Mouse (Mus musculus) heart, postnatal 25 days (tissue): ENCODE results near the gene Iffo2. TPM values are rescaled to one million over a fixed set of nuclear protein-coding genes. Genes with fewer than 3 reads are reported as not detected.
"Not testable (repeated sequence)": the region's sequence is repeated elsewhere in the genome, so short reads cannot be mapped to it uniquely, and the experiment has no call there.

Source experiments
- DNase-seq: peaks from one replicate; pipeline ENCODE4 v3.0.0; 2022; ENCODE audit warnings: low spot score
- intact Hi-C: fragments of 180-260 bp; cut with DNase I; formaldehyde crosslinking; loops from one replicate; pipeline ENCODE4 v1.15.1; 2025
- total RNA-seq, 2 experiments: library from RNA; stranded (reverse); gene quantifications; 2 replicates each; pipeline ENCODE4 v1.2.3; 2021

The Iffo2 gene
- 1 to 10 TPM; 5.5 to 6.0 TPM for total RNA-seq

DNA sequence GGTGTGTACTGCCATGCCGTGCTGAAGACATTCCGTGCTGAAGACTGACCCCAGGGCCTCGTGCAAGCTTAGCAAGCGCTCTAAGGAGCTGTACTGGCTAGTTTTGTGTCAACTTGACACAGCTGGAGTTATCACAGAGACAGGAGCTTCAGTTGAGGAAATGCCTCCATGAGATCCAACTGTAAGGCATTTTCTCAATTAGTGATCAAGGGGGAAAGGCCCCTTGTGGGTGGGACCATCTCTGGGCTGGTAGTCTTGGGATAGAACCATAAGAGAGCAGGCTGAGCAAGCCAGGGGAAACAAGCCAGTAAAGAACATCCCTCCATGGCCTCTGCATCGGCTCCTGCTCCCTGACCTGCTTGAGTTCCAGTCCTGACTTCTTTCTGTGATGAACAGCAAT is at the start of gene Iffo2:
Iffo2 (plus strand) TSS at position 301 of the 400 bp plus-strand sequence.
- intact Hi-C loops, DNase-seq: not testable (repeated sequence)

DNA sequence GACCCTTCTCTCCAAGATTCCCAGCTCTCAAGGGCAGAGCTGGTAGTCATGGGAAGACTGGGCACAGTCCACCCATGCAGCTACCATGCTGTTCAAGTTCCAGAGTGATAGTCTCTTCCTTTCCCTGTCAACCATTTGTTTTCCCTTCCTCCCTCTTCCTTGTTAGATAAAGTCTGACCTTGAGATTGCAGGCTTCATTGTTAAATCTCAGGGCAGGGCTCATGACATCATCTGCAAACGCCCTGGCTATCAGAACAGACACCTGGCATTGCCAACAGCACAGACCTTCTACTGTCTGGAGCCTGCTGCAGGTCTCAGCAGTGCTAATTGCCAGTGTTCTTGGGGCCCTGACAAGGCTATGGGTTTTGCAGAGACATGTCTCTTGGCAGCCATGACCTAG is 48.9 kb upstream of the Iffo2 start:
- intact Hi-C loops = loop anchor here (5.0 kb wide), 1 partner anchor 86 kb away; no protein-coding TSS in a partner anchor
- no peak for DNase-seq

GRCm38 (mm10) chr4:139483461-139484105 is 46.8 kb upstream of the Iffo2 start:
- no peak for DNase-seq
- intact Hi-C loops = loop anchor here (5.0 kb wide), 1 partner anchor 84 kb away; no protein-coding TSS in a partner anchor

GRCm38 (mm10) chr4:139484496-139484895 is 45.9 kb upstream of the Iffo2 start:
- no peak for DNase-seq
- intact Hi-C loops = loop anchor here (5.0 kb wide), 1 partner anchor 83 kb away; no protein-coding TSS in a partner anchor

DNA sequence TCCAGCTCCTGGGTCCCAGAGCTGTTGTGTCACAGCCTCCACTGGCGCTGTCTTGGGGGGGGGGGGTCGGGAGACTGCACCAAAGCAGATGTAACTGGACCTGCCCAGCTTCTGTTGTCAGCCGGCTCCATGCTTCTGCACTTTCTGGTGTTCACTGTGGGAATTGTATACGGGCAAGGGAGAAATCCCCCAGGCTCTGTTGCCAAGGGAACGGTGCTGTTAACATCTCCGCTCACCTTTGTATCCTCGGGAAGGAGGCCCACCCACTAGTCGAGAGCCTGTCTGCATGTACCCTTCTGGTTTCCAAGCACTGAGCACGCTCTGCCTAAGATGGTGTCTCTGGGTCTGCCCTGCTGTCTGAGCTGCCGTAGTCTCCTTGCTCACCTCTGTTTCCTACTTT is 43.3 kb upstream of the Iffo2 start:
- DNase-seq = no peak
- intact Hi-C loops = no loop called here

DNA sequence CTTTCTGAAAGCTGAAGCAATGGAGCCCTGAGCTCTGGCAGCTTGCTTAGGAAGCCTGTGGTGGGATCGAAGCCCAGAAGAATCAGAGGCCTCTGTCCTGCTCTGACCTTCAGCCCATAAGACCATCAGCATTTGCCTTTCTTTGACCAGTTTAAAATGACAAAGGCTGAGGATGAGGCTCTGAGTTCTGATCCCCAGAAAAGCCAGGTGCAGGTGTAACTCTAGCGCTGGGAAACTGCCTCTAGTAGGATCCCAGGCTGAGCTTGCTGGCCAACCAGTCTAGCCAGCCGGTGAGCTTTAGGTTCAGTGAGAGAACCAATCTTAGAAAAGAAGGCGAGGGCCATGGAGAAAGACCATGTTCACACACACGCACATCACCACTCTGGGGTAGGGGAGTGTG is 42.0 kb upstream of the Iffo2 start:
- no peak for DNase-seq
- intact Hi-C loops = no loop called here

DNA sequence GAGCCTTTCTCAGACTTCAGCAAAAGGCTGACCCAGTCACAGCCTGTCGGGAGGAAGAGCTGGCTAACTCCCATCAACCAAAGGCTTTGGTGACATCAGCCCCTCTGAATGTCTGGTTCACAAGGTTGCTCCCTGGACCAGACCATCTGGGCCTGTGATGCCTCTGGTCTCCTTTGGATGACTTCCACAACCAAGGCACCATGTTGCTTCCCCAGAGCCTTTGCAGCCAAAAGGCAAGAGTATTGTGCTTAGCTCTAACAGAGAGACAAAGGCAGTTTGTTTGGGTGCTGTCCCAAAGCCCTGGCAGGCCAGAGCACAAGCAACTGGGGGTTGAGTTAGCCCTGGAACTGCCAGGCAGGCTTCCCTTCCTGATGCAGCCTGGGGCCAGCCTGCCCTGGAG is 40.4 kb upstream of the Iffo2 start:
- DNase-seq = peak; percentile 16
- intact Hi-C loops = loop anchor here (5.0 kb wide), 1 partner anchor 122 kb away; no protein-coding TSS in a partner anchor

DNA sequence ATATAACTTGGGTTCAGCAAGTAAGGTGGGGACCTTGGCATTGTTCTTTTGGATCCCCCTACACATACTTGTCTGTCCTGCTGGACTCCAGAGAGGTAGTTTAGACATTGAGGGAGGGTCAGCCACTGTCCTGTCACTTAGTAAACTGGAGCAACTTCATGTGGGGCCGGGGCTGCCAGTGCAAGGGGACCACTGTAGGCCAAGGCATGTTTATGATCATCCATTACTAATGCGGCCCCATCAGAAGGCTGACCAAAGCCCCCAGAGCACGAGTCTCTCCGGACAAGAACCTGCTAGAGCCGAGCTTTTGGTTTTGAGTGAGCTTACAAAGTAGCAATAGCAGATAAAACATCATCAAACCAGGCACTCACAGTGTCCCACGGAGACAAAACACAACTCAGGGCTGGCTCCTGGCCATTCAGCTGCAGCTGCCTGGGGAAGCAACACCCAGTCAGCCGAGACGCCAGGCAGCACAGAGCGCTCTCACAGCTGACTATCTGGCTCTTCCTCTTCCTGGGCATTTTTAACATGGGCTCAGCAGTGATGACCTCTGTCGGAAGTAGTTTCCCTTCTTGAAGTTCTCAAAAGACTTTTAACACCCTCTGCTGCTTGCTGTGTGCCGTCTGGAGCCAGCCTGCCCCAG is 39.8 kb upstream of the Iffo2 start:
- intact Hi-C loops = loop anchor here (5.0 kb wide), 1 partner anchor 122 kb away; no protein-coding TSS in a partner anchor
- DNase-seq = peak; percentile 53

GRCm38 (mm10) chr4:139491541-139492170 is 38.7 kb upstream of the Iffo2 start:
- intact Hi-C loops = loop anchor here (5.0 kb wide), 1 partner anchor 121 kb away; no protein-coding TSS in a partner anchor
- no peak for DNase-seq

GRCm38 (mm10) chr4:139492258-139492833 is 38.0 kb upstream of the Iffo2 start:
- intact Hi-C loops = loop anchor here (5.0 kb wide), 1 partner anchor 120 kb away; no protein-coding TSS in a partner anchor
- DNase-seq = no peak

DNA sequence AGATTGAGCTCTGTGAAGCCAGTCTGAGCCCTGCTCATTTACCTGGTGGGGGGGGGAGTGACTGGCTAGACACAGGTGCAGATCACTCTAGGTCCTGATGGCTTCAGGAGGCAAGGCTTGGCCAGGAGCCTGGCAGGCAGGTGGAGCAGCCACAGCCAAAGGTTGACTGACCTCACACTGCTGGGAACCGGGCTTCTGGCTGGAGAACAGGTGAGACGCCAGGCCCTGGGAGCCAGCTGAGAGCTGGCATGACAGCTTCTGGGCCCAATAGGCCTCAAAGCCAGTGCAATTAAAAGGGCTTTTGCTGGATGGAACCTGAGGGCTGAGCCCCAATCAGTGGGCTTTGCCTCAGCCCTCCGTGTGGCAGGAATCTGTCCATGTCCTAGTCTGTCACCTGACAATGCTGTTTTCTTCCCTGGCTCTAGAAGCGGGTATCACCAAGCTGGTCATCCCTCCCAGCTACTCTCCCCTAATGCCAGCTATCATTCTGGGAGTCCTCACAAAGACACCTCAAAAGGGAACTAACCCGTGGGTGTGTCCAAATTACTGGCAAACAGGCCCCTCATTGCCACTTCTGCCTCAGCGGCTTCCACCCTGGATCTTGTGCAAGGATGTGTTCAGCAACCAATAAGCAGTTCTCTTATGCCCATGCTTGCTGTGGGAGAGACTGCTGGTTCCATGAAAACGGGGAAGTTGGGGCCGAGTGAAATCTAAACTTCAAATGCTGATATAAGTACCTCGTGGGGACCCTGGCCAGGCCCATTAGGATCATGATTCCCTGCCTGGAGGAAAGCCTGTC is 36.9 kb upstream of the Iffo2 start:
- intact Hi-C loops = loop anchor here (5.0 kb wide), 1 partner anchor 119 kb away; no protein-coding TSS in a partner anchor
- peak; percentile 24 for DNase-seq

- intact Hi-C loops = no loop called here
Measured at GRCm38 (mm10) chr4:139500814-139501213, 29.5 kb upstream of the Iffo2 start.

DNA sequence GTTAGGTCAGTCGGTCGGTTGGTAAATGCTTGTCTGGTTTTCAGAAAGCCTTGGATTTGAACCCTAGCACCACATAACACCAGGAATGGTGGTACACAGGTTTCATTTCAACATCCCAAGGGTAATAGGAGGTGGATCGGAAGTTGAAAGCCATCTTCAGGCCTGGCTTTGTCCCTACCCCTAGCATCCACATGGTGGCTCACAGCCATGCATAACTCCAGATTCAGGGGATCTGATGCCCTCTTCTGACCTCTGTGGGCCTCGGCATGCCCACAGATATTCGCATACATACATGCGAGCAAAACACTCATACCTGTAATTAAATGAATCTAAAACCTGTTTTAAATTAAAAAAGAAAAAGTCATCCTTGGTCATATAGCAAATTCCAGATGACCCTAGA is 28.6 kb upstream of the Iffo2 start:
- intact Hi-C loops = no loop called here
- no peak for DNase-seq

More at GRCm38 (mm10) chr4:139500814-139501213, 29.5 kb upstream of the Iffo2 start:
- DNase-seq = peak; percentile 34

DNA sequence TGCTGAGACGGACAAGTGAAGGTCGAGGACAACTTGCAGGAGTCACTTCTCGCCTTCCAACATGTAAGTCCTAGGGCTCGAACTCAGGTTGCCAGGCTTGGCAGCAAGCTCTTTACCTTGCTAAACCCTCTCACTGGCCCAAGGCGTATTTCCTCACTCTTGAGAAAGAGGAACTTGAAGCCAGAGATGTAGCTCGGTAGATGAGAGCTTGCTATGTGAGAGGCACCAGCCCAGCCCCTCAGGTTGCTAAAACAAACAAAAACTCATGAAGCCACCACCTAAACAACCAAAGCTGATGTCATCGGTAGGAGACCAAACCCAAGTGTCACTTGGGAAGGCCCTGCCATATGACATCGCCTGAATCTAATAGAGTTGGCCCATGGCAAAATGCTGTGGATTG is 26.4 kb upstream of the Iffo2 start:
- intact Hi-C loops = no loop called here
- no peak for DNase-seq

- DNase-seq = no peak
- intact Hi-C loops = no loop called here
Measured at GRCm38 (mm10) chr4:139505716-139506115, 24.6 kb upstream of the Iffo2 start.

DNA sequence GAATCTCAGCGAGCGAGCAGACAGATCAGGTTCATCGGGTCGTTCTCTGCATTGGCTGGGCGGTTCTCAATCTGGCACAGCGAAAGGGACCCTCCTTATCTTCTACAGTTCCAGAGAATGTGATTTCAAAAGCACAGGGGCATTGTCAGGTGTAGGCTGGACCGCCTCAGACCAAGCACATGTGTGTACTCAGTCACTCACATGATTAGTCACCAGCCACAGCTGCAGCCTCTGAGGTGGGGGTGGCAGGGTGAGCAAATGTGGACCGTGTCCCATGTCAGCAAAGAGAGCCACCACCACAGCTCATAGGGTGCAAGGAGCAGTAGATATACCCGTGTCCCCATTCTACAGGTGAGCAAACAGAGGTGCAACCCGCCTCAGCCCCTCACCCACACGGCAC is 23.6 kb upstream of the Iffo2 start:
- no peak for DNase-seq
- intact Hi-C loops = no loop called here

- intact Hi-C loops = no loop called here
- no peak for DNase-seq
Measured at GRCm38 (mm10) chr4:139509069-139509468, 21.3 kb upstream of the Iffo2 start.

- intact Hi-C loops = no loop called here
- DNase-seq = no peak
Measured at GRCm38 (mm10) chr4:139511557-139511956, 18.8 kb upstream of the Iffo2 start.

GRCm38 (mm10) chr4:139512985-139513384 is 17.4 kb upstream of the Iffo2 start:
- intact Hi-C loops = no loop called here
- DNase-seq = no peak

DNA sequence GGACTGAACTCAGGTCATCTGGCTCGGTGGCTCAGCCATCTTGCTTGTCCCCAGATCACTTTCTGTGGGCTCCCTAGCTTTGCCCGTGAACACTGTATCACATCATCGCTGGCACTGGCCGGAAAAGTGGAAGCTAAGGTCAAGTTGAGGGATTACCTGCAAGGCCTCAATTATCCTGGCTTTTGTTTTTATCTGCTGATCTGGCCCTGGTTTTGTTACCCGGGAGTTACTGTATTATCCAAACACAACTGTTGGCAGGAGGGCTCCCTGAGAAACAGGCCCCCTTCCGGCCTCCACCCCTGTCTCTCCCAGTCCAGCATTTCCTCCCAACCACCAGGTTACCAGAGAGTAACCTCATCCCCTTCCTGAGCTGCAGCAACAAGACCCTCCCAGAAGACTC is 11.1 kb upstream of the Iffo2 start:
- DNase-seq = no peak
- intact Hi-C loops = no loop called here
